Mouse (Mus musculus) right cerebral cortex, postnatal 10 days (tissue): ENCODE measurements around the gene Elf5.
A peak's percentile ranks its signal among the peaks of the same experiment; 100 is the strongest.

Experiments used
- DNase-seq, 2 experiments: peaks; one replicate each; pipeline ENCODE4 v3.0.0; 2021; ENCODE audit warnings: low spot score in 2 of 2

Elf5 gene

DNA sequence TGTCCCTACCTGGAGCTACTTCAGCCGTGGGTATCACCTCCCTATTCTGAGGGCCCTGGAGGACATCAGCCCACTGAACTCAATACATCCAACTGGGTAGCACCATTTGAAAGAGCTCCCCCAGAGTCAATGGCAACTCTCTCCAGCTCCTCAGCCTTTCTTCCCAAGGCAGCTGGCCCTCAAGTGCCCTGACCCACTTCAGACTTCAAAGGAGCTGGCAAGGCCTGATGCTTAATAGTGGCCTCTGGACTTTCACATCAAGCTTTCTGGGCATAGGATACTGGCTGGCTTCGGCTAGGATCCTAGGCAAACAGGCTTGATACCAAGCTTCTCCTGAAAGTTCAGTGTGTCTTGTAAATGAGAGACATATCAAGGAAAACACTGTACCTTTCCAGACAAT is 23.6 kb downstream of the Elf5 start:
- peak; percentile 58 to 73 for DNase-seq

DNA sequence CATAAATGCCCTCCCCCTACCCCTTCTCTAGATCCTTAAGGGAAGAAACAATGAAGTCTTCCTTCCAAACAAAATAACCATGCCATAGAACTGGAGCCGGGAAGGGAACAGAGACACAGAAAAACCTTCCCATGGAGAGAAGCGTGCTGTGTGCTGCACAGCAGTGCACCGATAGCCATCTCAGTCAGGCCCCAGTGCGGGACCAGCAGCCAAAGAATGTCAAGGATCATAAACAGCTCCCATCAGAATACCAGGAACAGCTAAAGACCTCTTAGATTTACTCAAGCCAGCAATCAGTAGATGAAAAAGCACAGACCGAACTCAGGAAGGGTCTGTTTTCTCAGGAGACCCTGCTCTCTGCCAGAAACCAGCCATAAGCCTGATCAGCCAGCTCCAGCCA is 25.0 kb downstream of the Elf5 start:
- DNase-seq: no peak

DNA sequence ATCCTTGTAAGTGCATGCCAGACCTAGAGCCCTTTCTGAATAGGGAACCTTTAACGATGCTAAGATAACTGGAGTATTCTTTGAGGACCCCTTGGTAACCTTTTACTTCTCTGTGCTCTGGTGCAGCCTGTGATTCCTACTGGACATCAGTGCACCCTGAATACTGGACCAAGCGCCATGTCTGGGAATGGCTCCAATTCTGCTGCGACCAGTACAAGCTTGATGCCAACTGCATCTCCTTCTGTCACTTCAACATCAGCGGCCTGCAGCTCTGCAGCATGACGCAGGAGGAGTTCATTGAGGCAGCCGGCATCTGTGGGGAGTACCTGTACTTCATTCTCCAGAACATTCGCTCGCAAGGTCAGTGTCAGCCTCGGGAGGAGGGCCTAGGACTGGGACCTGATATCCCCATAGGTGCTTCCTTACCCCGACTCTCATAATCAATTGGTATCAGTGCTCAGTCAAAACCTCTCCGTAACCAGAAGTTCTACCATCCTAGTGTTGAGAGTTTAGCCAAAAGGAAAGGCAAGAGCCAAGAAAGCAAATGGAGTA is 27.7 kb downstream of the Elf5 start:
- DNase-seq: peak; percentile 45 to 58

DNA sequence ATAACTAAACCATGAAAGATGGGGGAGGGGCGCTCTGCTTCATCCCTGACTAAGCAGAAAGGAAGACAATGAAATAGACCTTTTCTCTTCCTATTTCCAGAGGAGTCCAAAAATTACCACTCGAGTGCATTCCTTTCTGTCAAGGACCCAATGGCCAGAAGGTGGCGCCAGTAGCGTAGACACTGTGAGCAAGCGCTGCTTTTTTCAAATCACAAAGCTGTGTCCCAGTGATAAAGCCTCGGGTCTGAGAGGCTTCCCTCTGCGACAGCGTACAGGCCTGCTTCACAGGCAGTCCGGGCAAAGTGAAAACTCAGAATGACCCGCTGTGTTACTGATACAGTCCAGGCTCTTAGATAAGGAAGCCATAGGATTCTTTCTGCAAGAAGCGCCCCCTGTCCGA is 28.2 kb downstream of the Elf5 start:
- peak; percentile 87 to 90 for DNase-seq

DNA sequence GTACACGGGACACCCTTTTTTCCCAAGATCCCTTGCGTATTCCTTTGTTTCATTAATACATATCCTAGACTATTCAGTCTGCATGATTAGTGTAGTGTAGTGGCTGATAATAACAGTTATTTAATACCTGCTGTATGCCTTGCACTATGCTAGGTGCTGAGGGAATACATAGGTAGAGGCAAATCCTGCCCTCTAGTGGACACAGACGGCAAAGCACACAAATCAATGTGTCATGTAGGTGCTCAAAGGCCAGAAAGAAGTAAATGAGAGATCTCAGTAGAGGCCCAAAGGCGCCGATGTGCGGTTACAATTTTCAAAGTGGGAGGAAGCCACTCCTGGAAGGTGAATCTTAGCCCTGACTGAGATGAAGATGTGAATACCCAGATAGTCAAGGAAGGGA is 34.3 kb downstream of the Elf5 start:
- peak in 1 of 2 experiments; percentile 50 for DNase-seq

DNA sequence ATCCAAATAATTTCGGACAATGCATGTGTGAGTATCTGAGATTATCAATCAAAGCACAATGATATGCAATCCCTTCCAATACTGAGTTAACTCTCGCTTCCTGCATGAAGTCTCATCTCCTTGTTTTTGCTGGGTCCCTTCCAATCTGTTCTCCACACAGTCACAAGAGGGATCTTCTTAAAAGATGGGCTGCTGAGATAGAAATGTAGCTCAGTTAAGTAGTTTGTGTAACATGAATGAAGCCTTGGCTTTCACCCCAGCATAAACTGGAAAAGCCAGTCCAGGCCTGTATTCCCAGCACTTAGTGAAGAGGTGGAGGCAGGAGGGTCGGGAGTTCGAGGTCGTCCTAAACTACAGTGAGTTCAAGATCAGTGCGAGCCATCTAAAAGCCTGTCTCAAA is 34.8 kb downstream of the Elf5 start:
- DNase-seq: no peak

DNA sequence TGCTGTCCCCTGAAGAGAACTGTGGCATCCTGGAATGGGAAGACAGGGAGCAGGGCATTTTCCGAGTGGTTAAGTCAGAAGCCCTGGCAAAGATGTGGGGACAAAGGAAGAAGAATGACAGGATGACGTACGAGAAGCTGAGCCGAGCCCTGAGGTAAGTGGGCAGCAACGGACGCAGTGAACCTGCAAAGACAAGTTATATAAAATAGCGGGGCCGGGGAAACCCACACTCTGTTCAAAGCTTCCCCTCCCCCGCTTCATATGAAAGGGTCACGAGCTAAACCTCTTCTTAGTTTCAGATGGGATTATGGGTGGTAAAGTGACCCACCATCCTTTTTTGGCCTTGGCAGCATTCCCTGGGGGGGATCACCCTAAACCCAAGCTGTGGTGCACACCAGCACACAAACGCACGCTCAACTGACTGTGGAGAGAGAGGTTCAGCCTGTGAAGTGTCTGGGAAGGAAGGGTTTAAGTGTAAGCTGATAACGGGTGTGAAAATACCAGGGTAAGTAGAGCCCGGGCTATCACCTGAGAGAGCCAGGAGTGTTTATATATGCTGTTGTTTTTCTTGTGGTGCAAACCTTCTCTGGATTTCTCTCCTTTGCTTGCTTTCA is 37.6 kb downstream of the Elf5 start:
- no peak for DNase-seq

DNA sequence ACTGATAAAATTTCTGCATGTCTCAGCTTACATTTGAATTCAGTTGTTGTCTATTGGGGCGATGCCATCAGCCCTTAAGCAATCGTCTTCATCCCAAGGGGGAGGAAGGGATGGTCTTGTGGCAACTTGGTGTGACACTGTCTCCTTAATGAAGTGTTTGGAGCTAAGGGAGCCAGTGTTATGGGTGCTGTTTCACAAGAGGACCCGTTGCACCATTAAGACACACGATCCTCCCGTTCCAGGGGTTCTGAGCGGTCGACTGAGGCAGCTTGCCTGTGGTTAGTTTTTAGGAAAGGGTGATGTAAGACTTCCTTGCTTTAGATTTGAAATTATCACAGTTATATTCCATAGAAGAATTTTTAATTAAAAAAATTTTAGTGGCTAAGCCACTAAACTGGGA is 38.3 kb downstream of the Elf5 start:
- no peak for DNase-seq

DNA sequence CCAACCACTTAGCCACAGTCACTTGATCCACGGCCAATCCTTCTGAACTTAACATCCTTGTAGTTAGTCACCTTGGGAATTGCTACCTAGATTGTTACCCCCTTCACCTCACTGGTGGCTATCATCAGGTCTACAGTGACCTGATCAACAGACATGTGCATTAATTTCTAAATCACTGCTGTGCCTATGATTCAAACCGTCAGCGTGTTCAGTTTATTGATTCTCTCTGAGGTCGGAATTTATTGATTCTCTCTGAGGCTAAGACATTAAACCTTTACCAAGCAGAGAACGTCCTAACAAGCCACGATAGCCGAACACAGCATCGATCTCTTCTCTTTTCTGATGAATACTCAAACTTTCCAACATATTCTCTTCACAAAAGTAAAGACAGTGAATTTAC is 38.8 kb downstream of the Elf5 start:
- no peak for DNase-seq

DNA sequence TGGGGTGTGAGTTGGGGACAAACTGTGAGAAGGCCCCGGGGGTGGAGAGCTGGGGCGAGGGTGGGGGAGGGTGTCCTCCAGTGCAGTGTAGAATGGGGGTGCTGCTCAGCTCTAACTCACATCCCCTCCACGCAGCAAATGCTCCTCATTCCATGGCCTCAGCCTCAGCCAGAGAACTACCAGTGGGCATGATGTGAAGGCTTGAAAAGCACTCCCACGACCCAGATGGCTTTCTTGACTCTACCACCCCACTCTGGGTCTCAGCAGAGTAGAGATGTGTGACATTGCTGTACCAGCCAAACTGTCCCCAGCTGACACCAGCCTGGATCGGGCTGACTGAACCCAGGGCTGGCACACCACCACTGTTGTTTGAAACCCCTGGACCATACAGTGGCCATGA is 41.1 kb downstream of the Elf5 start:
- DNase-seq: no peak

DNA sequence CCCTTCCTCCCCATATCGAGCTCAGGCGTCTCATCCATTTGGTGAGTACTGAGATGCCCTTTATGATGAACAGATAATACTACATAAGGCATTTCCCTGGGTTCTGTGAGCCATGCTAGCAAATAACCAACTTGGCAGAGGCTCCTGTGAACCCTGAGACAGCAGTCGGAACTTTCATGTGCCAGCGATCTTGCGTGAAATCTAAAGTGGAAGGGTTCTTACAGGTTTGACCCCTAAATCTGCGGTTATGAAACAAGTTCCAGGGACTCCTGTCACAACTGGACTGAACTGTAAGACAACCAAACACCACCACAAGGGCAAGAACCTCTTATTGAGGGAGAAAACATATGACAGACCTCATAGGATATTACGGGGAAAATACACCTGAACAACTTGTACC is 44.3 kb downstream of the Elf5 start:
- no peak for DNase-seq

DNA sequence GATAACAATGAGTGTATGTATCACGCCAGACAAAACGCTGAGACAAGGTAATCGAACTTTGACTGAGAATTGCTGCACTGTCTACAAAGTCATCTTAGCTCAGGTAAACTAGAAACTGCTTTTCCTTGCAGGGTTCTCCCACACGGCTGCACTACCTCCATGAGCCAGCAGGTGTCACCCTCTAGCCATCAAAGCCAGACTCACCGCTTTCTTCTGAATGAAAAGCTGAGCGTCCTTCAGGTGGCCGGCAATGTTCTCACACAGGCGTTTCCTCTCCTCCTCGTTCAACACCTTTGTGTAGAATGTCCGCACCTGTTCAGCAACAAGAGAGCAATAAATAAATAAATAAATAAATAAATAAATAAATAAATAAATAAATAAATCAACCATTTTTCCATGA is 45.2 kb downstream of the Elf5 start:
- peak; percentile 84 to 92 for DNase-seq

DNA sequence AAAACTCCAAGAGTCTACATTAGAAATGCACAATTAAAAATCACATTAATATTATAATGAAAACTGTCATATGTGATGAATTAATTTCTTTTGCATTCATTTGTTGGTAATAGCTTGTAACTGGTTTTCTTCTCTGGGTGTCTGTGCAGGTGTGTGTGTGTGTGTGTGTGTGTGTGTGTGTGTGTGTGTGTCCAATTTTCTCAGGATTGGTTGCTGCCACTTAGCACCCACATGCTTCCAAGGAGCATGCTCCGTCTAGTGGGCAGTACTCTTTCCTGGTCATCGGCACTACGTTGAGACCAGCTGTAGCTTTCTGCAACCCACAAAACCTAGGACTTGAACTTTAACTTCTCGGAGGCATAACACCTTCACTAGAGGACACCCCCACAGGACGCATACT is 45.6 kb downstream of the Elf5 start:
- DNase-seq: no peak

DNA sequence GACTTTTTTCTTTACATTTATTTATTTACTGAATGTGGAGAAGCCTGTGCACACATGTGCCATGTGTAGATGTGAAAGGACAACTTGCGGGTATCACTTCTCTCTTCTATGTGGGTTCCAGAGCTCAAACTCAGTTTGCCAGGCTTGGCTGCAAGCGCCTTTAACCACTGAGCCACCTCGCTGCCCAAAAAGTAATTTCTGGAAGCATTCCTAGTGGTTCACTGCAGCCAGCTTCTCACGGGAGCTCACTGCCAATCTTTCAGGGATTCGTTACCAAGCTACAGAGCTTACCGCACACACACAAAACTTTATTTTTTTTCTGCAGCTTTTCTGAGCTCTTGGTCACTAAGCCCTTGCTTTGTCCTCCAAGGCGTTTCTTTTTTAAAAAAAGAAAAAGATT is 46.1 kb downstream of the Elf5 start:
- DNase-seq: peak; percentile 62 to 72

DNA sequence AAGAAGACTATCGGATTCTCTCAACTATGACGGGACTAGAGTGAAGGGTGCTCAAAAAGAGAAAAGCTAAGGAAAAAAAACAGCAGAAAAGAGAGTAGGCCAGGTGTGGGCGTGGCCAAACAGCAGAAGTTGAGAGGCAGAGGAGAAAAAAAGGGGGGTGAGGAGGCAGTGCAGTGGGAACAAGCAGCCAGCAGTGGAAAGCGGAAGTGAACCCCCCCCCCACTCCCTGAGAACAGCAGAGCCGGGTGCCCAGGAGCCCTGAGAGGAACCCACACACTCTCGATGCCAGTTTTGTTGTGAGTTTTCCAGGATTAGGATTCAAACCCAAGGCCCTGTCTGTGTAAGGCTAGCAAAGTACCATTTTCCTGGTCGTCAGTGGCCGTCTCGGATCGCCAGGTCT is 47.6 kb downstream of the Elf5 start:
- no peak for DNase-seq

DNA sequence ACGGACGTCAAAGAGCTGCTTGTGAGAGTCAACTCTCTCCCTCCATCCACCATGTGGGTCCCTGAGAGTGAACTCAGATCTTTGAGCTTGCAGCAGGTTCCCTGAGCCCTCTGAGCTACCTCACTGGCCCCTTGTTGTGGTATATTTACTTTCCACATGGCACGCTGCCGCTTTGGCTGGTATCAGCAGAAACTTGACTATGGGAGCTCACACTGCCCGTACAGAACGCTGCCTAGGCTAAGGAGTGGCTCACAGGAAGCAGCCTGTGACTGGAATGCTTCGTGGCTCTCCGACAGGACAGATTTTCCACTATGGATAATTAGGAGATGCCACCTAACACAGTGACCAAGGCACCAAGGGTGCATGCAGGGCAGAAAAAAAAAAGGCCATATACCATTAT is 49.7 kb downstream of the Elf5 start:
- no peak for DNase-seq

DNA sequence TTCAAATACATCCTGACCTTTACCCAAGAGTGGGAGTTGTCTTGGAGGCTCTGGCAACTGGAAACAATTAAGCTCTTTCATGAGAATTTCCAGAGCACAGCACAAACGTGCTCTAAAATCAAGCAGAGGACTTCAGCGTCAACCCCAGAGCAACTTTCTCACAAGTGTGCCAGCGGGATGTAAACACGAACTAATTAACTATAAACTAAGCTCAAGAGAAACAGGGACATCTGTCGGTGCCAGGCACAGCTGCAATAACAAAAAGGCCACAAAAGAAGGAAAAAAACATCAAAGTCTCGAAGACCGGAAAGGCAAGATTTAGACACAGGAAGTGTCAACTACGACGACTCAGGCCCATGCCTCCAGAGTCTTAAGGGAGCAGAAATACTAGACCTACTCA is 50.3 kb downstream of the Elf5 start:
- DNase-seq: no peak

DNA sequence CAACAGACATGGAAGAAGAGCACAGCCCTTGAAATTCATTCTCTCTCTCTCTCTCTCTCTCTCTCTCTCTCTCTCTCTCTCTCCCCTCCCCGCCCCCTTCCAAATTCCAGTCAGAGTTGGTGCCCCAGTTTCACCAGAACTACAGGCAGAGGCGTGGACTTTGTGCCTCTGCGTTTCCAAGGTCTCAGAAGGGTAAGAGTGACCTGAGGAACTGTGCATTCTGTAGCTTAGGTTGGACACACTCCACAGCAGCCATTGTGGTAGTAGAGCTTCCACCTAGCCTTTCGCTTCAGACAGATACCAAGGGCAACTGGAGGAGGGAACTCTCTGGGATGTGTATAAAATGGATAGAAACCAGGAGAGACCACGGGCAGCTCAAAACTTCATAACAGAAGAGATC is 51.3 kb downstream of the Elf5 start:
- no peak for DNase-seq

DNA sequence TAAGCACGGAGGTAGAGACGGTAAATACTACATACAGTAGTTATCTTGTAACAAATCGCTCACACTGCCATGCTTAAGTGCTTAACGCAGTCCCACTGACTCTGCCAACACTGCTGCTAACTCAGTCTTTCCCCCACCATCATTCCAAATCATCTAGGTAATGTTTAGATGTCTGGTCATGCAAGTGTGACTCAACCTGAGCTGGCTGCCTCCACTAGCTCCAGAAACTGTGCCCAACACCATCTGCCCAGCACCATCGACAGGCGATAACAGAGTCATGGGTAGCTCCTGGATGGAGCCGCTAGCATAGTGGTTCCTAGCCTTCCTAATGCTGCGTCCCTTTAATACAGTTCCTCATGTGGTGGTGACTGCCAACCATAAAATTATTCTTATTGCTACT is 53.0 kb downstream of the Elf5 start:
- no peak for DNase-seq

DNA sequence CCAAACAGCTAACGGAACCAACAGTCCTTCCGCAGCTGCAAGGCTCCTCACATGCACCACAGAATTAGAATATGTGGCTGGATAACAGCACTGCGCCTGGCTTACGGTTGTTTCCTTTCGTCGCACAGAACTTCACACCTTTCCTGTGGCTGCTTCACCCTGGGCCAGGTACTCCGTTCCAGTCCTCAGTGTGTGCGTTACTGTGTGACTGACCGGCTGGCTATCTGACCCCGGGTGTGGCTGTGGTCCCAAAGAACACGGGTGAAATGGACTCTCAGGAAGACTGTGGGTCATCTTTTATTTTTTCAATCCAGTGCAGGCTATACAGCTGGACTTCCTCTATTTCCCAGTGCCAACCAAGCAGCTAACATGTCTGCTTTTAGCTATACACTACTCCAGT is 53.9 kb downstream of the Elf5 start:
- no peak for DNase-seq

DNA sequence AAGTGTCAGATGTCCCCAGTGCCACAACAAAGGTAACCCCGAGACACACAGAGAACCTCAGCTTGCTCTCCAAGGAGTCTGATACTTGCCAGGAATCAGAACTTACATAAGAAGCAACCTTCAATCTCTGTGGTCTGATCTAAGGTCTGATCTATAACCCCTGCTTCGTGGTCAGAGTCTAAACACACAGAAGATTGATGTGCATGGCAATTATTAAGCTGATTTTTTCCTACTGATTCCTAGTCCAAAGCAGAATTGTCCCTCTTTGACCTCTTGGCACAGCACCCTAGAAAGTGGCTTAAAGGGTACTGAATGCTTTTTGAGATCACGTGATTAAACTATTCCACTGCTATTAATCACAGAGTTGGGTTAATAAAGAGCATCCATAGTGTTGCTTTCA is 54.8 kb downstream of the Elf5 start:
- no peak for DNase-seq

DNA sequence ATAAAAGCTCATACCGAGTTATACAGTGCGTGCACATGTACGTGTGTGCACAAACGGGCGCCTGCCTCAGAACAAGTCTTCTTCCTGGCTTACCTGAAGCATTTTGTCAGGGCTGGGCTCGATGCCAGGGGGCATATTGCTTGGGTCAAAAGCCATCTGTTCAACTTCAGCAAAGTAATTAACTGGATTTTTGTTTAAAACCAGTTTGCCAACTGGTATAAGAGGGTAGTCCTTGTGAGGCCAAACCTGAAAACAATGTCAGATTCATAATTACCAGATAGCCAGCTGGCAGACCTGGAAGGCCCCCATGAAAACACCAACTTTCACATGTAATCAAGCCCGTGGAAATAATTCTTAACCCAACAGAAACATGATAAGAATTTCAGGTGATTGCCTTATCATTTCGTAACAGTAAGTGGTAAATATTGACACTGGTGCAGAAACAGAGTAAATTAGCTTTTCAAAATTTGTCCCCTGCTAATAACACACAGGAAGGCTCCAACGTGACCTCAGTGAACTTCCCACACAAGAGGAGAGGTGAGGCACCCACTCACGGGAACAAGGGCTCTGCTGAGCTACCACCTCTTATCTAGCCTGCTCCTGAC is 55.6 kb downstream of the Elf5 start:
- DNase-seq: no peak

DNA sequence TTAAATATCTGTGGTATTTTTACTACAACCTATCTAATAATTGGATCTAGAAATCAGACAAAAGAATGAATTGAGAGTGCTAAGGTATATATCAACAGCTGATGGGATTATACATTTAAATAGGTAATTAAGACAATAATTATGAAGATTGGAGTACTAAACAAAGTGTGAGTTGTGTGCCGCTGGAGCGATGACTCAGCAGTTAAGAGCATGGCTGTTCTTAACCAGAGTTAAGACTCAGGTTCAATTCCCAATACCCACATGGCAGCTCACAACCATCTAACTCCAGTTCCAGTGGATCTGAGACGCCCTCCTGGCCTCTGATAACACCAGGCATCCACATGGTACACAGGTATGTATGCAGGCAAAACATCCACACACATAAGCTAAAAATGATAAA is 61.9 kb downstream of the Elf5 start:
- no peak for DNase-seq

DNA sequence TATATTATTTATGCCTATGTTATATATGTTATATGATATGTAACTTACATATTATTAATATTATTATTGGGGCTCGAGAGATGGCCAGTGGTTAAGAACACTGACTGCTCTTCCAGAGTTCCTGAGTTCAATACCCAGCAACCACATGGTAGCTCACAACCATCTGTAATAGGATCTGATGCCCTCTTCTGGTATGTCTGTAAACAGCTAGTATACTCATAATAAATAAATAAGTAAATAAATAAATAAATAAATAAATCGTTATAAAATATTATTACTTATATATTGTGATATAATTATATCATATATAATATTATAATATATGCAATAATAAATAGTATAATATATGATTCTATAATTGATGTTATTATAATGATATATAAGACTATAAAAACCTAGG is 64.7 kb downstream of the Elf5 start:
- DNase-seq: no peak
